Mouse (Mus musculus): ENCODE data around the gene Lrrc1.

DNA sequence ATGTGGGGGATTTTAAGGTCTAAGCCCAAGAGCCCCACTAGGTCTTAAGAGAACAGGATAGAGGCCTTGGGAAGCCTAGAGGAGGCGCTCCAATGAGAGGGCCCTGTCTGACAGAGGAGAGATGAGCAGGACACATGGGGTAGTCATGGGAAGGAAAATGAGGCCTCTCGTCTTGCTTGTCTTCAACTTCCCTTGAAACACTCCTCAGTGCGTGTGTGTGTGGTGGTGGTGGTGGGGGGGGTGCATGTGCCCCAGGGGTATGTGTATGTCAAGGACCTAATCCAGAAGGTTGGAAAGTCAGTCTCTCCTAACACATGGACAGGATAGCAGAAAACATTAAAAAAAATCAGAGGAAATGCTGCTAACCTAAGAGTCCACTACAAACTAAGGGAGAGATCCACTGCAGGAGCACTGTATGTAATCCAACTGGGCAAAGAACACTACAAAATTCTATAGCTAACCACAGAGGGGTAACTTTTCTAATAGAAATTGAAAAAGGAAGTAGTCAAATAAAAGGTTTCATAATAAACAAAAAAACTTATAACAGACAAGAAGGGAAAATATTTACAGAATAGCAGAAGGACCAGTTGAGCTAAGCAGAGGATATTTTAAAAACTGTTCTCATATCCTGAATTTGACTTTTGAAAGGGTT lies 36.8 kb downstream of the Lrrc1 start:
- TF ChIP-seq CTCF (IDR thresholded peaks at IDR 0.05; ENCODE audit: low read depth) (no peak), EP300 (optimal IDR thresholded peaks at IDR 0.05) (no peak)

Data from stomach, postnatal 0 days (tissue).